Mouse (Mus musculus) cerebellum, adult 2 months (tissue): ENCODE measurements around the gene Atp1b1.

ENCODE experiments used
- CTCF ChIP-seq: fragments of 200-500 bp; IDR thresholded peaks from 2 replicates; pipeline ENCODE4 v1.5.1; 2011; ENCODE audit warnings: low read depth, mild to moderate bottlenecking, control low read depth, low read length, moderate library complexity, borderline replicate concordance; ENCODE audit not compliant: insufficient read depth
- POLR2A ChIP-seq: fragments of 200-500 bp; IDR thresholded peaks from 2 replicates; pipeline ENCODE4 v1.6.1; 2011; ENCODE audit warnings: low read length, control low read depth, borderline replicate concordance; ENCODE audit not compliant: insufficient read depth

DNA sequence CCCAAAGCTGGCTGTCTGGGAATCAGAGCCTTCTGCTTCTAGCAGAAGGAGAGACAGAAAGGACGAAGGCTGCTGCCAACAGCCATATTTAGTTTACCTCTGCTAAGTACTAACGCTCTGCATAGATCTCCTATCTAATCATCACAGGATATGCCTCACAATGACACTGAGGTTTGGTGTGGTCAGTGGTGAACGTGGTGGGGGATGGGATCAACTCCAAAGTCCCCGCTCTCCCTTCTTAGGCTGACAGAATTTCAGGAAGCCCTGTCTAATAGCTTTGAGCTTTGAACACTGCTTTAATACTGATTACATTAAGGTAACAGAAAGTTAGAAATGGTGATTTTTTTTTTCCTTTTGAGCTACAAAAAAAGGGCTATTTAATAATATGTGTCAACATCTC, 7.9 kb downstream of the Atp1b1 start:
- TF ChIP-seq CTCF (no peak), POLR2A (no peak)
